Mouse (Mus musculus): ENCODE data around the gene Mob1b.

DNA sequence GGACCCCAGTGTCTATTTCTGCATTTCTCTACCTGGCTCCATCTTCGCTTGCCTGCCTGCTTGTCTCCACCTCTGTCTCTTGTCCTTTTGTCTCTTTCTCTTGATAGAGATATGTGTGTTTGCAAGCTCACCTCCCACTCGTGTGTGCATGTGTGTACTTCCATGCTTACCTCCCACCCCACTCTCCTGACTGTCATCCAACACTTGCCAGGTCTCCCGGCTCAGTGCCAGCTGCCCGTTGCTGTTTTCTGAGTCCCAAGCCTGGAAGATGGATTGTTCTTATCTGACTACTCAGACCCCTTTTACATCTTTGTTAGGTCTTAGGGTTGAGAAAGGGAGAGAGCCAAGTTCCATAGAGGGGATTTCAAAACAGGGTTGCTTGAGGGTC lies 1.6 kb downstream of the Mob1b start:
- TF ChIP-seq USF2 (conservative IDR thresholded peaks at IDR 0.05; ENCODE audit: low read depth, low read length): no peak
- no peak for TF ChIP-seq NELFE (IDR thresholded peaks at IDR 0.05; ENCODE audit: low read depth, low read length)
- TF ChIP-seq ETS1 (conservative IDR thresholded peaks at IDR 0.05; ENCODE audit: low read depth, low read length): no peak
- no peak for TF ChIP-seq MAX (IDR thresholded peaks at IDR 0.05; ENCODE audit: low read length)
- no peak for TF ChIP-seq CHD2 (IDR thresholded peaks at IDR 0.05; ENCODE audit: low read length)
- TF ChIP-seq GABPA (IDR thresholded peaks at IDR 0.05; ENCODE audit: insufficient replicate concordance, low read depth, low read length): no peak
- no peak for TF ChIP-seq CTCF (conservative IDR thresholded peaks at IDR 0.05 in 1 of 2, IDR thresholded peaks at IDR 0.05 in 1 of 2; ENCODE audit: low read depth in 2 of 2, low read length in 2 of 2)
- TF ChIP-seq MAZ (IDR thresholded peaks at IDR 0.05; ENCODE audit: low read depth, low read length): no peak
- no peak for TF ChIP-seq POLR2A (IDR thresholded peaks at IDR 0.05; ENCODE audit: low read depth, low read length)

All from CH12.LX (cell line).